Mouse (Mus musculus): ENCODE measurements at regions not wholly inside any gene's neighbourhood (a gene's known extent, or its start where the extent isn't known, plus 50 kb on each side); places are given as distances from the start of the nearest gene placed in this dataset.

DNA sequence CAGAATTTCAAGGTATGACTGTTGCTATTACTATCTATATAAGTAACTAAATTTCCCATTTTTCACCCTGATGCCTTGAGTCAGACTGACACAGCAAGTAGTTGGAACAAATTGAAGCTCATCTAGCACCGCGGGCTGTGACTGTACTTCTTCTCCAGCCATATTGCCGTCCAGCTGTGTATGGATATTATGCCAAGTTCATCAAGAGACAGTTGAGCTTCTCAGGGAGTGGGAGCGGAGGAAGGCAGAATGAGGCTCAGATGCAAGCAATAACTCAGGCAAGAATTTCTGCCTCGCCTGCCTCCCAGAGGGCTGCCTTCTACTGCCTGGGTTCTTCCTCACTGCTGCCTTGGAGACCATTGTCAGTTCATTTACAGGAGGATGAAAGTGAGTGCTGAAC is 492.6 kb downstream of the Tox3 start:
- Histone ChIP-seq H3K27me3 (ENCODE audit: control insufficient read depth, insufficient read depth, low read length) (no peaks in the 10 kb centered on the region), H3K27ac (replicated peaks; ENCODE audit: low read depth, low read length) (no peak overlapping the region)

DNA sequence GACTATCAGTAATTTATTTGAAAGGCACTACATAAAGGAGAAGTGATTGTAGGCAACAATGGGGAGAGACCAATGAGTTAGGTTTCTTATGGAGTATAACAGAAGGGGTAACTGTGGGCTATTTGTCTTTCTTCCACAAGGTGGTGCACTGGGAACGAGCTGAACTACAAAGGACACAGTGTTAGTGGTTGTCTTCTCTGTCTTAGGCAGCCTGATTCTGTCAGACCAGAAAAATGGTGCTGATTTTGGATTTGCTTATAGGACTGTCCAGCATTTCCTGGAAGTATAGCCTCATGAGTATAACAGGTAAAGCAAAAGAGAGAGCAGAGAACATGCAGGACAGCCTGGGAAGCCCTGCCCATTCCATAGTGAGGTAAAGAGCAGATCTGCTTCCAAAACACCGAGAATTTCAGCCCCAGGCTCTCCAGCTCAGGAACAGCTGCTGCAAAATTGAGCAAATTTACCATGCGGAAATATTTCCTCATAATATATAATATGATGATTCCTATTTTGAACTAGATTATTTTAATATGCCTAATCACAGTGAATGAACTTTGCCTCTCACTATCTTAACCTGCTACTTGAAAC is 497.8 kb downstream of the Tox3 start:
- H3K4me3 ChIP-seq (replicated peaks; ENCODE audit: low read depth, low read length), result no peak overlapping the region
- H3K27ac ChIP-seq (replicated peaks; ENCODE audit: low read depth, low read length), result peak overlapping the region; percentile 78
- no peaks in the 10 kb centered on the region for H3K36me3 ChIP-seq (ENCODE audit: control insufficient read depth, insufficient read depth, low read length)
- H3K9me3 ChIP-seq (ENCODE audit: control insufficient read depth, low read length), result no peaks in the 10 kb centered on the region
- 23% methylated on average over 3 of the region's 3 CpGs for WGBS
- H3K4me2 ChIP-seq (ENCODE audit: low read length), result no peak overlapping the region
- DNase-seq (peak; percentile 92), ATAC-seq (ENCODE audit: low FRiP score, low TSS enrichment) (peak; percentile 80; the same call in 1 of the 2 replicates)
- H3K9ac ChIP-seq (replicated peaks; ENCODE audit: low read length), result no peak overlapping the region
- H3K27me3 ChIP-seq (ENCODE audit: control insufficient read depth, insufficient read depth, low read length), result no peaks in the 10 kb centered on the region
- peaks cover 13% of the 10 kb centered on the region for H3K4me1 ChIP-seq (ENCODE audit: control insufficient read depth, insufficient read depth, low read length)

More for the DNA sequence above, 492.6 kb downstream of the Tox3 start:
- Histone ChIP-seq H3K4me3 (replicated peaks; ENCODE audit: low read depth, low read length) (no peak overlapping the region), H3K9ac (replicated peaks; ENCODE audit: low read length) (no peak overlapping the region), H3K9me3 (ENCODE audit: control insufficient read depth, low read length) (no peaks in the 10 kb centered on the region), H3K36me3 (ENCODE audit: control insufficient read depth, insufficient read depth, low read length) (no peaks in the 10 kb centered on the region), H3K4me1 (ENCODE audit: control insufficient read depth, insufficient read depth, low read length) (peaks cover 5% of the 10 kb centered on the region; the same call in 1 of the 2 replicates), H3K4me2 (ENCODE audit: low read length) (no peak overlapping the region)
- ATAC-seq (ENCODE audit: low FRiP score, low TSS enrichment) (no peak), DNase-seq (no peak)
- whole genome bisulfite sequencing, result 83% methylated on average over 5 of the region's 5 CpGs

DNA sequence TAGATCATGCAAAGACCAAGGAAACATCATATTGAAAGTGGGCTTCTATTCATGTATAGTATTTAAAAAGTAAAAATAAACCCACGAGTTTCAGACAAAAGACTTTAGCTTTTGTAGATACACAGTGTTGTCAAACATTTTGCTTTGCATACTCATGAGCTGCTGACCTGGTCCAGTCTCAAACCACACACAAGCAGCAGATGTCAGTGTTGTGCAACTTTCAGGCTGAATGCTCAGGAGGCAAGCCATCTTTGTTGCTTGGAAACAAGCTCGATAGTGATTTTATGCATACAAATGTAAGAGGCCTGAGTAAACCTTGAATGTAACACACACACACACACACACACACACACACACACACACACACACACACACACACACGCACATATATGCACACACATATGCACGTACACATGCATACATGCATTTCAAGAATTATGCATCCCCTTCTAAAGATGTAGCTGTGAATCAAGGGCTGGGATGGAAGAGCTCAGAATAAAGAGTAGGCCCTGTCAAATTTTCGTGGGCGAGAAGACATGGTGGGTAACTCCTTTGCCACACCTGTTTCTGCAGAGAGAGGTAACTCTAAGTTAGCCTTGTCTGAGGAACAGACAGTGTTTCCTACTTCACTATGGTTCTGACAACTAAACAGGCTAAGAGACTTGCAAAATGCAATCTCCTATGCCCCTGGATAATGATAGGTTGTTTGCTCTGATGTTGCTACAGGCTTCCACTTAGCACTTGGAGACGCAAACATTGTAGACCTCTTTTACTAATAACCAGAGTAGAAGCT is 498.5 kb downstream of the Tox3 start:
- no peak overlapping the region for H3K4me2 ChIP-seq (ENCODE audit: low read length)
- H3K9me3 ChIP-seq (ENCODE audit: control insufficient read depth, low read length), result no peaks in the 10 kb centered on the region
- DNase-seq (peak; percentile 92), ATAC-seq (ENCODE audit: low FRiP score, low TSS enrichment) (peak; percentile 68; the same call in 1 of the 2 replicates)
- H3K4me1 ChIP-seq (ENCODE audit: control insufficient read depth, insufficient read depth, low read length), result peaks cover 13% of the 10 kb centered on the region
- 38% methylated on average over 7 of the region's 7 CpGs for WGBS
- no peaks in the 10 kb centered on the region for H3K27me3 ChIP-seq (ENCODE audit: control insufficient read depth, insufficient read depth, low read length)
- H3K36me3 ChIP-seq (ENCODE audit: control insufficient read depth, insufficient read depth, low read length), result no peaks in the 10 kb centered on the region
- H3K27ac ChIP-seq (replicated peaks; ENCODE audit: low read depth, low read length), result peak overlapping the region; percentile 78
- H3K4me3 ChIP-seq (replicated peaks; ENCODE audit: low read depth, low read length), result no peak overlapping the region
- no peak overlapping the region for H3K9ac ChIP-seq (replicated peaks; ENCODE audit: low read length)

DNA sequence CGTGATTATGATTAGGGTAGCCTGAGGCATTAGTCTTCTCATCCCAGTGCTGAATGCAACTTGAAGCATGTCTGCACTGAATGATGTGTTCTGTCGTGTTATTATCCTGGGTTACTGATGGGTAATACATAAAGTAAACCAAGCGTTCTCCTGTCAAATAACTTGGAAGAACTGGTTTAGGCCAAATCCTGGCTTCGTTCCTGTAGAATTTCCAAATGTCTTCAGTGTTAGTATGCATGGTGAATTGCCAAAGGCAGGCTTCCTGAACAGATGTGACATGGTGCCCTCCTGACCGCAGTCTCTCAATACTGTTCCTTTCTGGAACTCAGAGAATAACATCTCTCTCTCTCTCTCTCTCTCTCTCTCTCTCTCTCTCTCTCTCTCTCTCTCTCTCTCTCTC is 509.6 kb downstream of the Tox3 start:
- Histone ChIP-seq H3K27me3 (ENCODE audit: control insufficient read depth, insufficient read depth, low read length) (no peaks in the 10 kb centered on the region), H3K9me3 (ENCODE audit: control insufficient read depth, low read length) (no peaks in the 10 kb centered on the region), H3K27ac (replicated peaks; ENCODE audit: low read depth, low read length) (no peak overlapping the region), H3K4me2 (ENCODE audit: low read length) (no peak overlapping the region), H3K4me3 (replicated peaks; ENCODE audit: low read depth, low read length) (no peak overlapping the region), H3K36me3 (ENCODE audit: control insufficient read depth, insufficient read depth, low read length) (no peaks in the 10 kb centered on the region), H3K9ac (replicated peaks; ENCODE audit: low read length) (no peak overlapping the region), H3K4me1 (ENCODE audit: control insufficient read depth, insufficient read depth, low read length) (no peaks in the 10 kb centered on the region)
- WGBS, result 78% methylated on average over 5 of the region's 5 CpGs
- no peak for ATAC-seq (ENCODE audit: low FRiP score, low TSS enrichment)
- DNase-seq, result no peak

DNA sequence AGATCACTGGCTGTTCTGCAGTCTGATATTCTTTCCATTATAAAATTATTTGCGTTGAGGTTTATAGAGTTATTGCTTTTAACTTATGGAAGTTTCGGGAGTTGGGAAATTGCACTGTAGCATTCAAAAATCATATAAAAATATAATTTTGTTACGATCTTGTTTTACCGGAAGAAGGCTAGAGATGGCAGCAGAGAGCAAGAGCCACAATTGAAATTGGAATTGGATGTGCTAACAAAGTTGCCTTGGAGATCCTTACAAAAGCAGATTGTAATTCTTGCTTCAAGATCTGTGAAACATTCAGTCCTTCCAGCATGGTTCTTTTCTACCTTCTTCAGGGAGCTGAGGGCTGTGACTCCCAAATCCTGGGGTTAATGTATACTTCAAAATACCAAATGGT is 514.4 kb downstream of the Tox3 start:
- Histone ChIP-seq H3K4me2 (ENCODE audit: low read length) (no peak overlapping the region), H3K9ac (replicated peaks; ENCODE audit: low read length) (no peak overlapping the region), H3K9me3 (ENCODE audit: control insufficient read depth, low read length) (no peaks in the 10 kb centered on the region), H3K4me3 (replicated peaks; ENCODE audit: low read depth, low read length) (no peak overlapping the region), H3K36me3 (ENCODE audit: control insufficient read depth, insufficient read depth, low read length) (no peaks in the 10 kb centered on the region), H3K27ac (replicated peaks; ENCODE audit: low read depth, low read length) (no peak overlapping the region), H3K4me1 (ENCODE audit: control insufficient read depth, insufficient read depth, low read length) (no peaks in the 10 kb centered on the region), H3K27me3 (ENCODE audit: control insufficient read depth, insufficient read depth, low read length) (no peaks in the 10 kb centered on the region)
- no peak for ATAC-seq (ENCODE audit: low FRiP score, low TSS enrichment)
- DNase-seq, result peak; percentile 64
- 71% methylated on average over 4 of the region's 4 CpGs for WGBS

DNA sequence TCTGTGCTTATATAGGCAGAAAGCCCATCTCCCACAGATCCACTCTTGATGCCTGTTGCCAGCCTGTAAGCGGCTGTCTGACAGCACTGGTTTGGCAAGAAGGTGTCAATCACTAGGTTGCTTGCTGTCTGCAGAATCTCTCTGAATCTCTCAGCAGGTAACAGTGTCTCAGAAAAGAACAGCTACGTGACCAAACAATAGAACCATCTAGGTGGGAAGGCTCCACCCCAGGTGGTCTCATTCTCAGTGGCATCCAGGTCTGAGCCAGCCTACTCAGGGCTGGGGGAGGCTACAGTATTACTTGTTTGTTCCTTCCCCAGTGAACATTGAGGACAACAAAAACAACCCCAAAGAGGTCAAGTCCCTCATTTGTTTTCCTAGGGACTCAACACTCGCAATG is 523.6 kb downstream of the Tox3 start:
- Histone ChIP-seq H3K4me3 (replicated peaks; ENCODE audit: low read depth, low read length) (no peak overlapping the region), H3K36me3 (ENCODE audit: control insufficient read depth, insufficient read depth, low read length) (no peaks in the 10 kb centered on the region), H3K27me3 (ENCODE audit: control insufficient read depth, insufficient read depth, low read length) (no peaks in the 10 kb centered on the region), H3K9me3 (ENCODE audit: control insufficient read depth, low read length) (no peaks in the 10 kb centered on the region), H3K9ac (replicated peaks; ENCODE audit: low read length) (no peak overlapping the region), H3K27ac (replicated peaks; ENCODE audit: low read depth, low read length) (no peak overlapping the region), H3K4me1 (ENCODE audit: control insufficient read depth, insufficient read depth, low read length) (no peaks in the 10 kb centered on the region), H3K4me2 (ENCODE audit: low read length) (no peak overlapping the region)
- ATAC-seq (ENCODE audit: low FRiP score, low TSS enrichment), result no peak
- DNase-seq, result no peak
- 42% methylated on average over 3 of the region's 3 CpGs for WGBS

DNA sequence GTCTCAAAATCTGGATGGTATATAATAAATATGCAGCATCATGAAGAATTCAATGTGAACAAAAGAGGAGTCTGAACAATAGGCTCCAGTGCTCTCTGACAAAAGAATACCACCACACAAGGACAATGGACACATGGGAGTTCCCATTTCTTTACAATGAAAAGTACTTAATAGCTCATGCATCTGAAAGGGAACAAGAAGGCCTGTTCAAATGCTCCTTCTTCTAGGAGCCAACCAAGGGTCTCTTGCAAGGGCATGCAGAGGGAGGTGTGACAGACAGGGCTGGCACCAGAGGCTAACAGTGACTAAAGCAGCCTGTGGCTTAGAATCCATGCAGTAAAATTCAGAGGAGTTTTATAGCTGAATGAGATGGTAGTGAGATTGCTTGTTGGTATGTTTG is 524.5 kb downstream of the Tox3 start:
- Histone ChIP-seq H3K9ac (replicated peaks; ENCODE audit: low read length) (no peak overlapping the region), H3K4me3 (replicated peaks; ENCODE audit: low read depth, low read length) (no peak overlapping the region), H3K36me3 (ENCODE audit: control insufficient read depth, insufficient read depth, low read length) (no peaks in the 10 kb centered on the region), H3K27ac (replicated peaks; ENCODE audit: low read depth, low read length) (no peak overlapping the region), H3K4me1 (ENCODE audit: control insufficient read depth, insufficient read depth, low read length) (no peaks in the 10 kb centered on the region), H3K27me3 (ENCODE audit: control insufficient read depth, insufficient read depth, low read length) (no peaks in the 10 kb centered on the region), H3K4me2 (ENCODE audit: low read length) (no peak overlapping the region), H3K9me3 (ENCODE audit: control insufficient read depth, low read length) (no peaks in the 10 kb centered on the region)
- ATAC-seq (ENCODE audit: low FRiP score, low TSS enrichment) (no peak), DNase-seq (no peak)

DNA sequence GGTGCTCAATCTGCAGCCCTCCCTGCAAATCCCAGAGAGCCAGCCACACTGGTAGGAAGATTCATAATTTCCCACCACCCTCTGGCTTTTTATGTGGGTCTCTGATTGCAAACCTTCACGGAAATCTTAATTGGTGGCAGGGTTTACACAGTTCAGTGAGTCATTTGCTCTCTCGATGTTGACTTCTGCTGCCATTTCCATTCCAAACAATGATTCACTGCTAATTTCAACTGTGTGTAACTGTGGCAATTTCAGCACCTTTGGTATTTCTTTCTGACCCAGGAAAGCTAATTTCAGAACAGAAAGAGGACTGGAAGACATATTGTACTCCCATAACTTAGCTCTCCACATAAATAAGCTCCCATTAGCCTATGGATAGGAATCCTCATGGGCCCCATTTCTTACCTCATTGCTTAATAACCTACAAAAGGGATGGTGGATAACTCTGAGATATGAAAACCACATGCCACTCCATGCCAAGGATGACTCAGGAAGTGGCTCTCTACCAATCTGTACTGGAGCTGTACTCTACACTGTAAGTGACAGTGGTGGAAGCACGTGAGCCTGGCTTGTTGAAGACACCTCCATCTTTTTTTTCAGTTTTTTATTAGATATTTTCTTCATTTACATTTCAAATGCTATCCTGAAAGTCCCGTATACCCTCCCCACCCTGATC is 536.0 kb downstream of the Tox3 start:
- H3K36me3 ChIP-seq (ENCODE audit: control insufficient read depth, insufficient read depth, low read length), result no peaks in the 10 kb centered on the region
- DNase-seq (no peak), ATAC-seq (ENCODE audit: low FRiP score, low TSS enrichment) (no peak)
- H3K4me2 ChIP-seq (ENCODE audit: low read length), result no peak overlapping the region
- H3K27ac ChIP-seq (replicated peaks; ENCODE audit: low read depth, low read length), result no peak overlapping the region
- WGBS, result 85% methylated on average over 4 of the region's 4 CpGs
- H3K9ac ChIP-seq (replicated peaks; ENCODE audit: low read length), result no peak overlapping the region
- no peaks in the 10 kb centered on the region for H3K27me3 ChIP-seq (ENCODE audit: control insufficient read depth, insufficient read depth, low read length)
- H3K4me1 ChIP-seq (ENCODE audit: control insufficient read depth, insufficient read depth, low read length), result no peaks in the 10 kb centered on the region
- no peak overlapping the region for H3K4me3 ChIP-seq (replicated peaks; ENCODE audit: low read depth, low read length)
- H3K9me3 ChIP-seq (ENCODE audit: control insufficient read depth, low read length), result no peaks in the 10 kb centered on the region

All from midbrain, embryonic 14.5 days (tissue).